Mouse (Mus musculus) testis, postnatal 14 days (tissue): ENCODE data around the gene Zscan4f.
"Not testable (repeated sequence)": the region's sequence is repeated elsewhere in the genome, so short reads cannot be mapped to it uniquely, and the experiment has no call there.

Experiments used
- DNase-seq: peaks from one replicate; pipeline ENCODE4 v3.0.0; 2021; ENCODE audit warnings: low spot score

Gene Zscan4f

DNA sequence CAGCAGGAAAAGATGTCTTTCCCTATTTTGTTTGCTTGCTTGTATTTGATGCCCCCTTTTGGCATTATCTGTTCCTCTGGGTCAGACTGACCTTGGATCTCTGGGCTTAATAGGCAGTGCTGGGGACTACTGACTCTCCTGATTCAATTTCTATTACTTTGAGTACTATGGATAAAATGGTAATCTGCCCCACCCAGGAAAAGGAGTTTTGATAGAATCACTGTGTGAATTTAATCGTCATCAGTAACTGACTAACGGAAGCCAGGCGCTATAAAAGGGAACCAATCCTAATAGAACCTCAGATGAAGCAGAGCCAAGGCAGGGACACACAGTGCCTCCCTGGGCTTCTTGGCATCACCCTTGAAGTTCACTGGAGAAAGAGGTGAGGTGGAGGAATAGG, at the start of gene Zscan4f:
Gene Zscan4f, plus strand, starts transcription at position 301 of the 400 bp plus-strand sequence.
- not testable (repeated sequence) for DNase-seq

DNA sequence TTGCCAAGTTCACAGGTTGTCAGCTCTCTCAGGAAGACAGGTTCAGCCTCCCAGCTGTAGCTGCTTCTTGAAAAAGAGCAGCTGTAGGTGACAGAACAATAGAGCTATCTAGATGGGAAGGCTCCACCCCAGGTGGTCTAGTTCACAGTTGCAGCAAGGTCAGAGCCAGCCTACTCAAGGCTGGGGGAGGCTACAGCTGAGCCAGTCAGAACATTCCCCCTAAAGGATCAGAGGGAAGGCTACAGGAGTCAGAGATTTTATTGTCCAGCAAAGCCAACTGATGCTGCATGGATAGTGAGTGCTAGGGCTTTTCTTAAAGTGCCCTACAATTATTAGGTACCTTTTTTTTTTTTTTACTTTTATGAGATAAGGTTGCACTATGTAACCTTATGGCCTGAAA, 13.1 kb upstream of the Zscan4f start:
- DNase-seq, result not testable (repeated sequence)
